Mouse (Mus musculus): ENCODE results near the gene Tfcp2l1. TPM values are rescaled to one million over a fixed set of nuclear protein-coding genes. Genes with fewer than 3 reads are reported as not detected.

Gene Tfcp2l1
- total and polyA plus RNA-seq, 3 experiments, result 0.03 to 0.08 (median 0.04) TPM

DNA sequence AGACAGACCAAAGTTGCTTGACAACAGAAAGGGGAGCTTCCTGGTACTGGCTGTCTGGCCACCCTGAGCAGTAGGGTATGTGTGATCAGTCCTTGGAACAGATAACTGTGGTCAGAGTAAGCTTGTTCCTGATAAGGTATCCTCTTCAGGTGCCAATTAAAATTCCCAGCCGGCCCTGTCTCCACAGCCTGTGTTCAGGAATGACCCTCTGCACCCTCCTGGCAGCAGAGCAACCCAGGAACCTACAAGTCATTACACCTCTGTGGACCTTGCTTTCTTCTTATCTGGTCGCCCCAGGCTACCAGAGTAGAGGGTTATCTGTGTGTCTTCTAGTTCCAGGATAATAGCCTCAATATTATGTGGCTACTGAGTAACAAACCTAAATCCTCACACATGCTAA lies 32.4 kb upstream of the Tfcp2l1 start:
- H3K4me2 ChIP-seq (ENCODE audit: insufficient read depth, low read depth, poor library complexity, severe bottlenecking), result no peak overlapping the region
- H3K27ac ChIP-seq (ENCODE audit: insufficient read depth, low read depth), result no peak overlapping the region
- H3K9me3 ChIP-seq (replicated peaks; ENCODE audit: low read length), result no peaks in the 10 kb centered on the region
- in situ Hi-C loops (cut with MboI; ENCODE audit: low pct_ligation_motif_present, low pct_unique_long_range_greater_than_20kb, low sequenced_read_pairs) (no loop called here), dilution Hi-C loops (cut with MboI; ENCODE audit: extremely low pct_ligation_motif_present, extremely low pct_unique_long_range_greater_than_20kb, low sequenced_read_pairs) (no loop called here)
- no peaks in the 10 kb centered on the region for H3K79me2 ChIP-seq (replicated peaks; ENCODE audit: control insufficient read depth, extremely low read depth, insufficient read depth, poor library complexity, severe bottlenecking)
- no peak for DNase-seq (ENCODE audit: extremely low read depth)
- TF ChIP-seq HCFC1 (IDR thresholded peaks at IDR 0.05; ENCODE audit: low read depth, low read length) (no peak), ZC3H11A (IDR thresholded peaks at IDR 0.05; ENCODE audit: low read depth, low read length) (no peak), CTCF (conservative IDR thresholded peaks at IDR 0.05 in 1 of 2, IDR thresholded peaks at IDR 0.05 in 1 of 2; ENCODE audit: low read depth in 2 of 2, low read length in 2 of 2) (no peak), ZNF384 (IDR thresholded peaks at IDR 0.05; ENCODE audit: low read depth, low read length) (no peak), SIN3A (IDR thresholded peaks at IDR 0.05; ENCODE audit: low read length) (no peak), NRF1 (IDR thresholded peaks at IDR 0.05; ENCODE audit: low read depth, low read length) (no peak)
- no peak overlapping the region for H3K9ac ChIP-seq (ENCODE audit: insufficient read depth, low read depth)
- no peak overlapping the region for H3K4me3 ChIP-seq (replicated peaks in 1 of 3; ENCODE audit: low read depth in 2 of 3, low read length in 2 of 3, poor library complexity in 1 of 3)
- H3K27me3 ChIP-seq (replicated peaks), result no peaks in the 10 kb centered on the region
- H3K36me3 ChIP-seq (replicated peaks in 1 of 2; ENCODE audit: control insufficient read depth in 1 of 2, insufficient read depth in 1 of 2, low read length in 1 of 2), result peaks cover 66 to 95% of the 10 kb centered on the region in 2 experiments
- H3K4me1 ChIP-seq (ENCODE audit: control insufficient read depth in 1 of 2, insufficient read depth in 2 of 2), result 0 out of 4 replicates have a peak, but pooled peaks cover 0 to 3% of the 10 kb centered on the region in 2 experiments

DNA sequence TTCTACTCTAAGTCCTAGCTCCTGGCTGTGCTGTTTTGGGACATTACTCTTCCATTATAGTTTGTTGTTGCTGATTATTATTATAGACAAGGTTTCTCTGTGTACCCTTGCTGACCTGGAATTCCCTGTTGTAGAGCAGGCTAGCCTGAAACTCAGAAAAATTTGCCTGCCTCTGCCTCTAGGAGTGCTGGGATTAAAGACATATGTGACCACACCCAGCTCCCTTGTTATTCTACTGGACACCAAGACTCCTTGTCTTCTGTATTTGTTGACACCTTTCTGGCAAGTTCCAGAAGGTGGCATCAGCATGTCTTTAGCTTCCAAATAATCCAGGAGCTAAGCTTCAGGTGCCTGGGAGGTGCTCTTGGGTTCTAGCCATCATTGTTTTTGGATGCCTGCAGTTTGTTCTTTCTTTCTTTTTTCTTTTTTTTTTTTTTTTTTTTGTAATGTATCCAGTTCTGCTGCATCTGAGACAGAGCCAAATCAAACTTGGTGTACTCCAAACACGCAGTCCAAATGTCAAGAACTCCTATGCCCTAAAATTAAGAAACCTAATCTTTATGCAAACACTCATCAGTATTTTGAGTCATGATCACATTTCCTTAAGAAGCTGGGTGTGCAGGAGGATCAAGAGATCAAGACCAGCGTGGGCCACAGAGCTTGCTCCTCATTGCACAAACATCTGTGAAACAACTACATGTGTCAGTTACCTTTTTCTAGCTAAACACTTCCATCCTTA lies 30.1 kb upstream of the Tfcp2l1 start:
- no peaks in the 10 kb centered on the region for H3K27me3 ChIP-seq (replicated peaks)
- no peak overlapping the region for H3K4me3 ChIP-seq (replicated peaks in 1 of 3; ENCODE audit: low read depth in 2 of 3, low read length in 2 of 3, poor library complexity in 1 of 3)
- no peak overlapping the region for H3K9ac ChIP-seq (ENCODE audit: insufficient read depth, low read depth)
- H3K27ac ChIP-seq (ENCODE audit: insufficient read depth, low read depth), result no peak overlapping the region
- no peak for DNase-seq (ENCODE audit: extremely low read depth)
- no peaks in the 10 kb centered on the region for H3K79me2 ChIP-seq (replicated peaks; ENCODE audit: control insufficient read depth, extremely low read depth, insufficient read depth, poor library complexity, severe bottlenecking)
- H3K9me3 ChIP-seq (replicated peaks; ENCODE audit: low read length), result no peaks in the 10 kb centered on the region
- no peak overlapping the region for H3K4me2 ChIP-seq (ENCODE audit: insufficient read depth, low read depth, poor library complexity, severe bottlenecking)
- peaks cover 72 to 97% of the 10 kb centered on the region in 2 experiments for H3K36me3 ChIP-seq (replicated peaks in 1 of 2; ENCODE audit: control insufficient read depth in 1 of 2, insufficient read depth in 1 of 2, low read length in 1 of 2)
- in situ Hi-C loops (cut with MboI; ENCODE audit: low pct_ligation_motif_present, low pct_unique_long_range_greater_than_20kb, low sequenced_read_pairs) (no loop called here), dilution Hi-C loops (cut with MboI; ENCODE audit: extremely low pct_ligation_motif_present, extremely low pct_unique_long_range_greater_than_20kb, low sequenced_read_pairs) (no loop called here)
- TF ChIP-seq MEF2A (IDR thresholded peaks at IDR 0.05; ENCODE audit: borderline replicate concordance, low read depth, low read length) (no peak), ZC3H11A (IDR thresholded peaks at IDR 0.05; ENCODE audit: low read depth, low read length) (no peak), POLR2A (IDR thresholded peaks at IDR 0.05; ENCODE audit: low read depth, low read length) (no peak), SMC3 (IDR thresholded peaks at IDR 0.05; ENCODE audit: low read depth, low read length) (no peak), USF2 (conservative IDR thresholded peaks at IDR 0.05; ENCODE audit: low read depth, low read length) (no peak), SIN3A (IDR thresholded peaks at IDR 0.05; ENCODE audit: low read length) (no peak)
- no peaks in the 10 kb centered on the region for H3K4me1 ChIP-seq (ENCODE audit: control insufficient read depth in 1 of 2, insufficient read depth in 2 of 2)

DNA sequence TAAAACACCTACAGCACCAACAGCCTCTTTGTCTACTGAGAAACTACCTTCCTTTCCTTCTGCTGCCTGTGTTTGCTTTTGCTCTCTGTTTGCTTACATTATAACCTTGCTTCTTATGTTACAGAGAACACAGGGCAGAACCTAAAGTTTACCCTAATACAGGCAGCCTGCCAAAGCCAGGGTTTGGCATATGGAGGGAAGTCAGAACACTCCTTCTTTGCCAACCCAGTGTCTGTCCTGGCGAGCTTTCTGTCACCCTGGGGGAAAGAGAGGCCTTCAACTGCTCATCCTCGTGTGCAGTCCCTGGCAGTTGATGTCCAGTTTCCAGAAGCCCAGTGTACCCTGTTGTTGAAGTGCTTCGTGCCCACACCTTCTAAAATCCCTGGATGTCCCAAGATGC lies 29.4 kb upstream of the Tfcp2l1 start:
- dilution Hi-C loops (cut with MboI; ENCODE audit: extremely low pct_ligation_motif_present, extremely low pct_unique_long_range_greater_than_20kb, low sequenced_read_pairs) (no loop called here), in situ Hi-C loops (cut with MboI; ENCODE audit: low pct_ligation_motif_present, low pct_unique_long_range_greater_than_20kb, low sequenced_read_pairs) (no loop called here)
- Histone ChIP-seq H3K36me3 (replicated peaks in 1 of 2; ENCODE audit: control insufficient read depth in 1 of 2, insufficient read depth in 1 of 2, low read length in 1 of 2) (peaks cover 73 to 98% of the 10 kb centered on the region in 2 experiments), H3K79me2 (replicated peaks; ENCODE audit: control insufficient read depth, extremely low read depth, insufficient read depth, poor library complexity, severe bottlenecking) (no peaks in the 10 kb centered on the region), H3K4me3 (replicated peaks in 1 of 3; ENCODE audit: low read depth in 2 of 3, low read length in 2 of 3, poor library complexity in 1 of 3) (no peak overlapping the region), H3K9me3 (replicated peaks; ENCODE audit: low read length) (no peaks in the 10 kb centered on the region), H3K27me3 (replicated peaks) (no peaks in the 10 kb centered on the region), H3K27ac (ENCODE audit: insufficient read depth, low read depth) (no peak overlapping the region), H3K4me1 (ENCODE audit: control insufficient read depth in 1 of 2, insufficient read depth in 2 of 2) (no peaks in the 10 kb centered on the region), H3K4me2 (ENCODE audit: insufficient read depth, low read depth, poor library complexity, severe bottlenecking) (no peak overlapping the region), H3K9ac (ENCODE audit: insufficient read depth, low read depth) (no peak overlapping the region)
- no peak for DNase-seq (ENCODE audit: extremely low read depth)
- TF ChIP-seq ZKSCAN1 (IDR thresholded peaks at IDR 0.05; ENCODE audit: borderline replicate concordance, low read depth, low read length), result no peak
- no peak for TF ChIP-seq USF1 (IDR thresholded peaks at IDR 0.05; ENCODE audit: low read depth, low read length)
- TF ChIP-seq SIN3A (IDR thresholded peaks at IDR 0.05; ENCODE audit: low read length), result no peak
- TF ChIP-seq ZNF384 (IDR thresholded peaks at IDR 0.05; ENCODE audit: low read depth, low read length), result no peak
- no peak for TF ChIP-seq MAZ (IDR thresholded peaks at IDR 0.05; ENCODE audit: low read depth, low read length)
- TF ChIP-seq UBTF (IDR thresholded peaks at IDR 0.05; ENCODE audit: low read depth, low read length), result no peak
- TF ChIP-seq NRF1 (IDR thresholded peaks at IDR 0.05; ENCODE audit: low read depth, low read length), result no peak
- no peak for TF ChIP-seq TBP (conservative IDR thresholded peaks at IDR 0.05; ENCODE audit: low read depth, low read length)
- no peak for TF ChIP-seq IRF4 (IDR thresholded peaks at IDR 0.05; ENCODE audit: low read depth, low read length)
- TF ChIP-seq RAD21 (IDR thresholded peaks at IDR 0.05; ENCODE audit: low read depth, low read length), result no peak
- no peak for TF ChIP-seq GABPA (IDR thresholded peaks at IDR 0.05; ENCODE audit: insufficient replicate concordance, low read depth, low read length)
- TF ChIP-seq MXI1 (IDR thresholded peaks at IDR 0.05; ENCODE audit: low read depth, low read length), result no peak
- TF ChIP-seq HCFC1 (IDR thresholded peaks at IDR 0.05; ENCODE audit: low read depth, low read length), result no peak
- TF ChIP-seq CHD1 (IDR thresholded peaks at IDR 0.05; ENCODE audit: low read depth, low read length), result no peak
- TF ChIP-seq RCOR1 (conservative IDR thresholded peaks at IDR 0.05; ENCODE audit: low read depth, low read length), result no peak
- no peak for TF ChIP-seq BHLHE40 (IDR thresholded peaks at IDR 0.05; ENCODE audit: low read depth, low read length)
- TF ChIP-seq ZC3H11A (IDR thresholded peaks at IDR 0.05; ENCODE audit: low read depth, low read length), result no peak
- TF ChIP-seq ETS1 (conservative IDR thresholded peaks at IDR 0.05; ENCODE audit: low read depth, low read length), result no peak
- TF ChIP-seq JUND (conservative IDR thresholded peaks at IDR 0.05; ENCODE audit: low read depth, low read length), result no peak
- TF ChIP-seq USF2 (conservative IDR thresholded peaks at IDR 0.05; ENCODE audit: low read depth, low read length), result no peak

All from CH12.LX (cell line).